Mouse (Mus musculus): ENCODE results near the gene Unc5b. TPM values are rescaled to one million over a fixed set of nuclear protein-coding genes. Genes with fewer than 3 reads are reported as not detected.

Gene Unc5b
- polyA plus RNA-seq, 1 experiment: 0.86 TPM

GRCm38 (mm10) chr10:60716449-60716848, 114.9 kb downstream of the Unc5b start:
- no peak overlapping the region for H3K4me3 ChIP-seq (ENCODE audit: control insufficient read depth, low read depth, low read length)
- H3K4me1 ChIP-seq (ENCODE audit: control insufficient read depth, insufficient read depth, low read length): no peaks in the 10 kb centered on the region
- no peak for TF ChIP-seq POLR2A (IDR thresholded peaks at IDR 0.05; ENCODE audit: control insufficient read depth, low read depth, low read length)
- no peak for TF ChIP-seq CTCF (IDR thresholded peaks at IDR 0.05; ENCODE audit: control insufficient read depth, insufficient read depth, insufficient replicate concordance, low read depth, low read length)
- no peaks in the 10 kb centered on the region for H3K36me3 ChIP-seq (ENCODE audit: control insufficient read depth, insufficient read depth, low read length)
- H3K27me3 ChIP-seq (ENCODE audit: control insufficient read depth, insufficient read depth, low read length): no peaks in the 10 kb centered on the region
- H3K27ac ChIP-seq (ENCODE audit: control insufficient read depth, insufficient read depth, low read depth, low read length): no peak overlapping the region

Other genes starting within 250 kb of the Unc5b start
- gene Cdh23, start 135.1 kb downstream of the Unc5b start, polyA plus RNA-seq (2012; rRNA removed): 34.4 and 37.4 TPM in 2 replicates
- gene Slc29a3, start 78.8 kb downstream of the Unc5b start, polyA plus RNA-seq (2012; rRNA removed): 66.1 and 66.3 TPM in 2 replicates